Mouse (Mus musculus) embryonic facial prominence, embryonic 13.5 days (tissue): ENCODE data around the gene Kalrn. TPM values are rescaled to one million over a fixed set of nuclear protein-coding genes. Genes with fewer than 3 reads are reported as not detected.
A peak's percentile ranks its signal among the peaks of the same experiment; 100 is the strongest.

ENCODE experiments used
- ATAC-seq: fragments of 200-750 bp; cut with Nextera tagmentation; 2 replicates; pipeline ENCODE4 v1.8.0; 2017; ENCODE audit warnings: low read depth; ENCODE audit not compliant: insufficient number of reproducible peaks, insufficient read depth, low FRiP score, low TSS enrichment
- H3K27ac ChIP-seq: fragments of 300-500 bp; sonication (generic); 2 replicates; pipeline ENCODE4 v1.5.1; 2015; ENCODE audit warnings: moderate library complexity, mild to moderate bottlenecking, inconsistent platforms
- H3K27me3 ChIP-seq: fragments of 300-500 bp; sonication (generic); 2 replicates; pipeline ENCODE4 v1.6.1; 2015; ENCODE audit warnings: mild to moderate bottlenecking, inconsistent platforms
- H3K36me3 ChIP-seq: fragments of 300-500 bp; sonication (generic); 2 replicates; pipeline ENCODE4 v1.6.1; 2015; ENCODE audit warnings: mild to moderate bottlenecking, inconsistent platforms
- H3K4me1 ChIP-seq: fragments of 300-500 bp; sonication (generic); 2 replicates; pipeline ENCODE4 v1.6.1; 2015; ENCODE audit warnings: inconsistent platforms
- H3K4me2 ChIP-seq: fragments of 300-500 bp; sonication (generic); 2 replicates; pipeline ENCODE4 v1.6.1; 2015; ENCODE audit warnings: moderate library complexity, mild to moderate bottlenecking, inconsistent platforms
- H3K4me3 ChIP-seq: fragments of 300-500 bp; sonication (generic); 2 replicates; pipeline ENCODE4 v1.5.1; 2015; ENCODE audit warnings: mild to moderate bottlenecking, inconsistent platforms
- H3K9ac ChIP-seq: fragments of 300-500 bp; sonication (generic); 2 replicates; pipeline ENCODE4 v1.6.1; 2015; ENCODE audit warnings: mild to moderate bottlenecking, inconsistent platforms
- H3K9me3 ChIP-seq: fragments of 300-500 bp; sonication (generic); 2 replicates; pipeline ENCODE4 v1.6.1; 2016; ENCODE audit warnings: inconsistent platforms
- WGBS: fragments of 180-500 bp; shearing (Covaris S2); methylation state at CpG from one replicate; pipeline ENCODE4 v1.1.7; 2015; ENCODE audit warnings: mixed read lengths; 5-methylcytosine and 5-hydroxymethylcytosine counted together
- polyA plus RNA-seq: library from polyadenylated mRNA; unstranded; fragments of >200 nt; fragmentation: Nextera tagmentation; extraction: Ambion mirVana; gene quantifications from 2 replicates; pipeline ENCODE4 v1.2.1, GENCODE M21; 2015

Gene Kalrn
- polyA plus RNA-seq, 1 experiment from 2014 or later, result 18.3 TPM

- no peaks in the 10 kb centered on the region for H3K9me3 ChIP-seq
- H3K9ac ChIP-seq, result peak overlapping the region; percentile 40; the same call in 1 of the 2 replicates
- no peaks in the 10 kb centered on the region for H3K27me3 ChIP-seq
- H3K4me1 ChIP-seq, result peaks cover 50% of the 10 kb centered on the region
- peak overlapping the region; percentile 83 for H3K27ac ChIP-seq
- H3K36me3 ChIP-seq, result peaks cover 47% of the 10 kb centered on the region
- H3K4me3 ChIP-seq, result no peak overlapping the region
- WGBS, result 31% methylated on average over 18 of the region's 18 CpGs
- ATAC-seq, result peak; percentile 67
- H3K4me2 ChIP-seq, result no peak overlapping the region; the same call in 1 of the 2 replicates
Observed at GRCm38 (mm10) chr16:33922111-33923000, 651.0 kb downstream of the Kalrn start.

GRCm38 (mm10) chr16:33921514-33921913 is 651.8 kb downstream of the Kalrn start:
- ATAC-seq, result no peak
- Histone ChIP-seq H3K4me3 (no peak overlapping the region), H3K27ac (peak overlapping the region; percentile 83), H3K36me3 (peaks cover 47% of the 10 kb centered on the region), H3K9me3 (no peaks in the 10 kb centered on the region), H3K9ac (no peak overlapping the region), H3K4me1 (peaks cover 54% of the 10 kb centered on the region), H3K4me2 (no peak overlapping the region), H3K27me3 (no peaks in the 10 kb centered on the region)
- WGBS, result 53% methylated on average over 5 of the region's 5 CpGs

Other genes with a start within 250 kb of the Kalrn start
- not detected in 2 replicates for gene Ropn1, start 76.4 kb upstream of the Kalrn start, polyA plus RNA-seq
- gene Ccdc14, start 117.1 kb upstream of the Kalrn start, polyA plus RNA-seq, result 7.4 and 7.6 TPM in 2 replicates
- gene Mylk, start 171.7 kb upstream of the Kalrn start, polyA plus RNA-seq, result 12.6 and 13.4 TPM in 2 replicates